Mouse (Mus musculus): ENCODE data around the gene Omp.

DNA sequence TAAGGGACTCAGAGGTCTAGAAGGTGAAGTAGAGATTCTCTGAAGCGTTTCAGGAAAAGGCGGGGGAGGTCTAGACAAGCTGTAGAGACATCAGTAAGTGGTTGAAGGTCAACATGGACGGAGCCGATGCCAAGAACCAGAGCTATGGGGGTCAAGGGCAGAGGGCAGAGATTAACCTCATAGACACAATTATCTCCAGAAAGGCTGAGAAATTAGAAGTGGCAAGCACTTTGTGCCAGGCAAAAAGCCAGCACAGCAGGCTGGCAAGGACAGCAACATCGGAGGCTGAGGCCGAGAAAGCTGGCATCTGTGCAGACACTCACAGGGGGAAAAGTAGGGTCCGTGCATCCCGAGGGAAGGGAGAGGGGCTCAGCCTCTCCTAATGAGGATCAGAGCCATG is 2.5 kb upstream of the Omp start:
- TF ChIP-seq EP300 (IDR thresholded peaks at IDR 0.05; ENCODE audit: insufficient read depth, low read depth, low read length): no peak
- TF ChIP-seq POLR2A (IDR thresholded peaks at IDR 0.05; ENCODE audit: insufficient read depth, low read depth, low read length): no peak
- no peak for TF ChIP-seq CTCF (IDR thresholded peaks at IDR 0.05)

Data from heart, adult 2 months (tissue).